Mouse (Mus musculus) duodenum, adult 2 months (tissue): ENCODE results near the gene Olfr825. TPM values are rescaled to one million over a fixed set of nuclear protein-coding genes. Genes with fewer than 3 reads are reported as not detected.

ENCODE experiments used
- polyA plus RNA-seq: library from polyadenylated mRNA; depleted of rRNA; stranded (reverse); fragments of >200 nt; gene quantifications from 2 replicates; pipeline ENCODE4 v1.2.3, GENCODE M21; 2012; ENCODE audit warnings: low replicate concordance; rRNA removed

The Olfr825 gene
- not detected in 2 replicates for polyA plus RNA-seq

GRCm38 (mm10) chr10:130166666-130167065, at the start of gene Olfr825:
TSS of gene Olfr825 (minus strand) at chr10:130166766.

DNA sequence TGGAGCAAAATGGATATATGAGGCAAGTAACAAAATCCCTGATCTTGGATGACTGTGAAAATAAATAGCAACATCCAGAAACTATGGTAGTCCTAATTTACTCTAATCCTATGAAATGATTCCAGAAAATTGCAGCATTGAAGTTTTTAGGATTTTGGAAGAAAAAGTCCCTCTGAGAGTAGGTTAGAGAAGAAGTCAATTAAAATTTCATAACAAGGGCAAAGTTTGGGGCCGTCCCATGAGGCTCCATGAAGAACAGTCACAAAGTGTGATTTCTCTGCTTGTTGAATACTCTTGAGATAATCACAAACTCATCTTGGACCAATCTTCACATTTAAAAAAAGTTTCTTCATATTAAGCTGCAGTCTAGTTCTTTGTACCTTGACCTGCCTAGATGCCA, 47.7 kb upstream of the Olfr825 start, which contains the start of gene Olfr827:
Olfr827 (minus strand) TSS at position 101 of the 400 bp plus-strand sequence.

GRCm38 (mm10) chr10:130184086-130184485, 17.5 kb upstream of the Olfr825 start, which contains the start of gene Olfr826:
TSS of gene Olfr826 (minus strand) at chr10:130184186.

GRCm38 (mm10) chr10:130129900-130130299, 36.7 kb downstream of the Olfr825 start, which contains the start of gene Olfr824:
TSS of gene Olfr824 (minus strand) at chr10:130130000.

DNA sequence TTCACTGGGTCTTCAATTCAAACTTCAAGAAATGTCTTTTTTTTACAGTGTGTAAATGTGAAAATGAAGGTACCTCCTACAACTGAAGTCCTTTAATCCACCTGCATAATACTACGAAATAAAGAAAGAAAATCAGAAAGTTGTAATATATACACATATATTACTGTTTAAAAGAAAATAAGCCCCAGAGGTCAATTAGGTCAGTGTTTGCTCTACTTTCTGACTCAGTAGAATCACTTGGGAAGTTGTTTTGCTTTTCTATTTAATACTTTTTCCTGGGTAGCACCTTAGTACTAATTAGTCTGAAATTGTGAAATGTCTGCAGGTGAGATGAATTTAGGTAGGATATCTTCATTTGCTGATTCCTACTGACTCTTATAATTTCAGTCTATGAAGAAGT, 51.3 kb downstream of the Olfr825 start, which contains the start of gene Olfr823:
Olfr823 (minus strand) TSS at position 101 of the 400 bp plus-strand sequence.

Other genes starting within 250 kb of the Olfr825 start
- gene Olfr818, start 217.7 kb downstream of the Olfr825 start, polyA plus RNA-seq, result not detected in 2 replicates
- gene Olfr819, start 199.5 kb downstream of the Olfr825 start, polyA plus RNA-seq, result not detected in 2 replicates
- not detected in 2 replicates for gene Olfr247, start 190.6 kb downstream of the Olfr825 start, polyA plus RNA-seq
- gene Gm10310, start 181.7 kb downstream of the Olfr825 start, polyA plus RNA-seq, result not detected in 2 replicates
- not detected in 2 replicates for gene Olfr820, start 154.1 kb downstream of the Olfr825 start, polyA plus RNA-seq
- gene Olfr821, start 136.4 kb downstream of the Olfr825 start, polyA plus RNA-seq, result not detected in 2 replicates
- gene Olfr822, start 95.6 kb downstream of the Olfr825 start, polyA plus RNA-seq, result not detected in 2 replicates
- gene Olfr823, start 51.4 kb downstream of the Olfr825 start, polyA plus RNA-seq, result not detected in 2 replicates
- gene Olfr824, start 36.8 kb downstream of the Olfr825 start, polyA plus RNA-seq, result not detected in 2 replicates
- gene Olfr826, start 17.4 kb upstream of the Olfr825 start, polyA plus RNA-seq, result not detected in 2 replicates
- gene Olfr827, start 47.6 kb upstream of the Olfr825 start, polyA plus RNA-seq, result not detected in 2 replicates
- not detected in 2 replicates for gene Neurod4, start 113.5 kb upstream of the Olfr825 start, polyA plus RNA-seq
- 0.08 TPM in 1 of 2 replicates, not detected in the other for gene Tespa1, start 156.1 kb upstream of the Olfr825 start, polyA plus RNA-seq
- not detected in 2 replicates for gene Vmn2r84, start 227.6 kb upstream of the Olfr825 start, polyA plus RNA-seq